Mouse (Mus musculus) E14TG2a.4 (cell line): ENCODE measurements at regions not wholly inside any gene's neighbourhood (a gene's known extent, or its start where the extent isn't known, plus 50 kb on each side); places are given as distances from the start of the nearest gene placed in this dataset.

Experiments used
- H3K27me3 ChIP-seq: 2 replicates; pipeline ENCODE4 v1.6.1; 2014; ENCODE audit warnings: low read length, control low read depth; ENCODE audit not compliant: insufficient read depth
- H3K36me3 ChIP-seq: 2 replicates; pipeline ENCODE4 v1.6.1; 2014; ENCODE audit warnings: low read length, control low read depth; ENCODE audit not compliant: insufficient read depth
- H3K4me1 ChIP-seq: replicated peaks from 2 replicates; pipeline ENCODE4 v1.6.1; 2014; ENCODE audit warnings: low read depth, low read length, control low read depth
- H3K4me3 ChIP-seq: replicated peaks from 2 replicates; pipeline ENCODE4 v1.5.1; 2014; ENCODE audit warnings: mild to moderate bottlenecking, low read length
- H3K9me3 ChIP-seq: 2 replicates; pipeline ENCODE4 v1.6.1; 2014; ENCODE audit warnings: low read length, control low read depth
- CTCF ChIP-seq: conservative IDR thresholded peaks from 2 replicates; pipeline ENCODE4 v1.5.1; 2014; ENCODE audit warnings: low read length
- NANOG ChIP-seq: IDR thresholded peaks from 2 replicates; pipeline ENCODE4 v1.6.1; 2014; ENCODE audit warnings: borderline replicate concordance, low read length, mixed read lengths
- POU5F1 ChIP-seq: IDR thresholded peaks from 2 replicates; pipeline ENCODE4 v1.6.1; 2014; ENCODE audit warnings: low read length, borderline replicate concordance

DNA sequence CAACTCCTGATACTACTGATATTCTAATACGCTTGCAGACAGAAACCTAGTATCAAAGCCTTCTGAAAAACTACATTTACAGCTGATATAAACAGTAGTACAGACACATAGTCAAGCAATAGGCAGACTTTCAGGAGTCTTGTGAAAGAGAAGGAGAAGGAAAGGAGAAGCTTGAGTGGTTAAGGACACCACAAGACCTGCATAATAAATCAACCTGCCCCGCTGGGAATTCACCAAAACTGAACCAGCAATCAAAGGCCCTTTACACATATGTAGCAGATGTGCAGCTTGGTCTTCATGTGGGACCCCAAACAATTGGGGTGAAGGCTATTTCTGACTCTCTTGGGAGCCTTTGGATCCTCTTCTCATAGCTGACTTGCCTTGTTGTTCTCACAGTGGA, 1345.5 kb upstream of the Zeb2 start:
- Histone ChIP-seq H3K36me3 (no peaks in the 10 kb centered on the region), H3K4me1 (no peaks in the 10 kb centered on the region), H3K27me3 (no peaks in the 10 kb centered on the region), H3K9me3 (no peaks in the 10 kb centered on the region), H3K4me3 (no peak overlapping the region)
- TF ChIP-seq POU5F1 (no peak), NANOG (no peak), CTCF (no peak)

DNA sequence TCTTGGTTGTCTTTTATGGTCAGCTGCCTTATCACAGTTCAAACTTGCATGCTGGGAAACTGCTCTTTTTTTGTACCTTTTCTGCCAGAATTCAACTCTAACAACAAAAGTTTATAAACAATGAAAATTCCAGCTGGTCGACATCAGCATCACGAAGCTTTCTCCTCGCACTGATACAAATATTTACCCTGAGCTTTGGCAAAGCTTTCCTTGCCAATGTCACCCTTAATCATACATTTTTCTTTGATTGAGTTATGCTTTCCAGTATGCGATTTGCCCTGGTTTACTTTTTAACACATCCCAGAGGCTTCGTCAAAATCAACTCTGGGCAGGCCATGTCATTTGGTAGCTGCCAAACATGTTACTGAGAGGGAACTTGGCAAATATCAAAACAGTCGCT, 1333.5 kb upstream of the Zeb2 start:
- Histone ChIP-seq H3K36me3 (no peaks in the 10 kb centered on the region), H3K9me3 (peaks cover under 1% of the 10 kb centered on the region; the same call in 1 of the 2 replicates), H3K27me3 (no peaks in the 10 kb centered on the region), H3K4me1 (no peaks in the 10 kb centered on the region), H3K4me3 (no peak overlapping the region)
- TF ChIP-seq CTCF = no peak
- TF ChIP-seq NANOG = no peak
- no peak for TF ChIP-seq POU5F1

DNA sequence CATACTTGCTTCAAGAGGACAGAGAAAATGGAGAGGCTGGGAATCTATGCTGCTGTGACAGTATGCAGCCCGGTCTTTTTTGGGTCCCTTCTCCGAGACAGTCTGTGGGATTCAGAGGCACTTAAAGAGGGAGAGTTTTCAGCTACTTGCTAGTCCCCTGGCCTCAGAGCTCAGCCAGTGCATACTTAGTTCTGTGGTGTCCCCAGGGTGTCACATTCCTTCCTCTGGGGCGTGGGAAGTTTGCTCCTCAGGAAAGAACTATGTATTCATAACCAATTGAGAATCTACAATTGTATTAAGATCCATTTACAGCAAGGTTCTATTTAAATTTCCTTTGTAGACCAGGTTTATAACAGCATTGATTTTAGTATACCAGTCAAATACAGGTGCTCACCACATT, 1328.1 kb upstream of the Zeb2 start:
- TF ChIP-seq POU5F1 (no peak), CTCF (no peak), NANOG (no peak)

DNA sequence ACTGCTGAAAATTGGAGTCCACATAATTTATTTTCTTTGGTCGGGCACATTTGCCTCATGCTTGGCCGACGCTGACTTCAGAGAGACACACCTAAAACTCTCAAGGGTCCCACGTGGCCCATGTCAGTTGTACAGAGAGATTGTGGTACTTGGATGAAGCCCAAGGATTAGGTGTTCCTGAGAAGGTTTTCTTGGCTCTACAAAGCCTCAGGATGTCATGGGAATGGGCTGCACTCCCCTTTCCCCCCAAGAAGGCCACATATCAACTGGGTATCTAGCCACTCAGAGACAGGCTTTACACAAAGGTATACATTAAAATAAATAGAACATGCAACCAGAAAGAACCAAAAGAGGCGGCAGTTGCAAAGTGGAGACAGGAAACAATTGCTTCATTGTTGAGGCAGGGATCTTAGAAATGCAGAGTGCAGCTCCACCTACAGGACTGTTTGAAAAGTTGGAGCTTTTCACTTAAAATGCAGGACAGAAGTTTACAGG, 1326.5 kb upstream of the Zeb2 start:
- no peaks in the 10 kb centered on the region for H3K27me3 ChIP-seq
- H3K36me3 ChIP-seq = no peaks in the 10 kb centered on the region
- H3K9me3 ChIP-seq = no peaks in the 10 kb centered on the region
- no peak for TF ChIP-seq NANOG
- TF ChIP-seq CTCF = peak; percentile 39
- H3K4me3 ChIP-seq = no peak overlapping the region
- no peaks in the 10 kb centered on the region for H3K4me1 ChIP-seq

More for the DNA sequence above, 1328.1 kb upstream of the Zeb2 start:
- Histone ChIP-seq H3K36me3 (no peaks in the 10 kb centered on the region), H3K27me3 (no peaks in the 10 kb centered on the region), H3K4me1 (no peaks in the 10 kb centered on the region), H3K9me3 (no peaks in the 10 kb centered on the region), H3K4me3 (no peak overlapping the region)

DNA sequence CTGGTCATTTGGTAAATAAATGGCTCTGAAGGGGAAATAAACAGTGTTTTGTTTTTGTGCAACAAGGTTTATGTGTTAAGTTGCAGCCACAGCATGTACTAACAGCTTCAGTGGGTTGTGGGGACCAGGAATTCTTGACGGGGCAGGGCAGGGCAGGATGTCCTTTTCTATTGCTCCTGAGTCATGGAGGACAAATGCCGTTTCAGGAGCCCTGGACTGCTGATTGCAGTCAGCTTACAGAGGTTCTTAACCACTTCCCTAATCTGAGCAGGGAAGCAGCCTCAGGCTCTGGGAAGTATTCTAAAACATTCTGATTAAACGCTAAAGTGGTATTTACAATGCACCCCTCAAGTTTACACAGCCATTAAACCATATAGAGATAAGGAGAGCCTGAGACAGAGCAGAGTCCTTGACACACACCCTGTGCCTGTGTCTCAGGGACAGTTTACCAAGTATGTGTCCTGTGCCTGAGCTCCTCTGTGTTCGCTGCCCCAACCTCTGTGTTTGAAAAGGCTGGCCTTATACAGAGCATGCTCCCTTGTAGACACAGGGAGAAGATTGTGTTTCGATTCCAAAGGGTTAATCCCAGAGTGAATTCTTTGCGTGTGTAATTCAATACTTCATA, 1326.0 kb upstream of the Zeb2 start:
- TF ChIP-seq POU5F1 (no peak), NANOG (no peak), CTCF (no peak)
- H3K36me3 ChIP-seq = no peaks in the 10 kb centered on the region
- H3K9me3 ChIP-seq = no peaks in the 10 kb centered on the region
- no peak overlapping the region for H3K4me3 ChIP-seq
- no peaks in the 10 kb centered on the region for H3K27me3 ChIP-seq
- H3K4me1 ChIP-seq = no peaks in the 10 kb centered on the region

DNA sequence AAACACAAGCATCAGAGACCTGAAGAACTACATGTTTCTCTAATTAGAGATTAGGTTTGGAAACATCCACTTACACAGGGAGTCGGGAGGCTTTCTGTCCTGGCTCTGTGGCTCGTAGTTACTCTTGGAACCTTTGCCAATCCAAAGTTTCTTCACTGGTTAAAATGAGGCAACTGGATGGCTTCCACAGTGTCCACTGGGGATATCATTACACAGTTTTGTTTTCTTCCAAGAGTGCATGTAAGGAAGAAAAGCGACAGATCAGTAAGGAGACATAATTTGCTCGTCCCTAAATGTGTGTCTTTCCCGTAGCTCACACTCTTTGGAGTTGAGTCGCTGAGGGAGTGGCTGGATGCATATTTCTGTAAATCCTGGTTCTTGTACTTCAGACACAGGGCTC, 1325.4 kb upstream of the Zeb2 start:
- H3K4me3 ChIP-seq = no peak overlapping the region
- H3K9me3 ChIP-seq = no peaks in the 10 kb centered on the region
- no peaks in the 10 kb centered on the region for H3K4me1 ChIP-seq
- no peaks in the 10 kb centered on the region for H3K27me3 ChIP-seq
- TF ChIP-seq POU5F1 (no peak), CTCF (no peak), NANOG (no peak)
- H3K36me3 ChIP-seq = no peaks in the 10 kb centered on the region

DNA sequence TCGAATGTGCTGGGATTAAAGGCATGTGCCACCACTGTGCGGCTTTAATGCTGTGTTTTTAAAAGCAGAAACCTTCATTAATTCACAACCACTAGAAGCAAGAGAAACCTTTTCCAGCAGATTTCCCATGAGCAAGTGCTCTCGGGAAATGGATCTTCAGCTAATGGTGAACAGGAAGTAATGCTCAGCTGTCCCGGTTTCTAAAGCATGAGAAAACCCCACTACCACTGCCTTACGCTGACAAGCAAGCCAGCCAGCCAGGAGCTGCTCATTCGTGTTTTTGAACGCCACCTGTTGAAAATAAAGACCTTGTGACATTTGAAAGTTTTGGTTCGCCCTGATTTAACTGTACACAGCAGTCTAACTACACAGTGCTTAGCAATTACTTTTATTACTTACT, 1324.7 kb upstream of the Zeb2 start:
- Histone ChIP-seq H3K9me3 (no peaks in the 10 kb centered on the region), H3K4me1 (no peaks in the 10 kb centered on the region), H3K27me3 (no peaks in the 10 kb centered on the region), H3K36me3 (no peaks in the 10 kb centered on the region), H3K4me3 (no peak overlapping the region)
- TF ChIP-seq NANOG (no peak), POU5F1 (no peak), CTCF (no peak)

DNA sequence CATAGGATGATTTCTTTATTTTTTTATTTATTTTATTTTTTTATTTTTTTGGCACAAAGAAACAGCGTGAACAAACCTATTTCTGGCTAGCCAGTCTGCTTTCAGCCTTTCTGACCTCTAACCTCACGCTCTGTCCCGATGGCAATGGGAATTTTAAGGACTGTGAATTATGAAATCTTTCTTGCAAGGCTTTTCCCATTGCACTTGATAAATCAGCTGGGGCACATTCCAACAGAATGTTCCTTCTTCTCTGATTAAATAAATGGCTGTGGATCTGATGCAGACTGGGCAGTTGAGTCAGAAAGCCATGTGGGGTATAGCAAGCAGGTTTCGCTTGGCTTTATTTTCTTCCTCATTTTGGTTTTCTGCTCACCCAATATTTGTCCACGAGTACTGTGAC, 1324.2 kb upstream of the Zeb2 start:
- TF ChIP-seq NANOG = no peak
- no peak for TF ChIP-seq CTCF
- no peak for TF ChIP-seq POU5F1
- Histone ChIP-seq H3K36me3 (no peaks in the 10 kb centered on the region), H3K4me3 (no peak overlapping the region), H3K9me3 (no peaks in the 10 kb centered on the region), H3K4me1 (no peaks in the 10 kb centered on the region), H3K27me3 (no peaks in the 10 kb centered on the region)

DNA sequence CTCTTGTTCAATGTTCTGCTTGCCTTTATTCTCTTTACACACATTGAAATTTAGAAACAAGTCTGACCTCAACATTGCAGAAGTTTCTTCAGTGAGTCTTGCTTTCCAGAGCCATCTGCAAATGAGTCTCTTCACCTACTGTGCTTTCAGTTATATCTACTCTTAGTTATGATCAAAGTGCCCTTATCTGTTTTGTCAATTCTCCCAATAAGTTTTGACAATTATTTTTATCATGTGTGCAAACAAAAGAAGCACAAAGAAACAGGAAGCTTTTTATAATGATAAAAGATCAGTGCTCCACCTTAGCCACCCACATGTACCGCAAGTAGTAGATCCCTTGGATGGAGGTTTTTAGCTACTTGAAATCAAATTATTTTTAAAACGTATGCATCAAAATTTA, 1322.8 kb upstream of the Zeb2 start:
- Histone ChIP-seq H3K4me3 (no peak overlapping the region), H3K27me3 (no peaks in the 10 kb centered on the region), H3K4me1 (no peaks in the 10 kb centered on the region), H3K9me3 (no peaks in the 10 kb centered on the region), H3K36me3 (no peaks in the 10 kb centered on the region)
- TF ChIP-seq POU5F1 (no peak), CTCF (no peak), NANOG (no peak)
